Mouse (Mus musculus) frontal cortex, postnatal 14 days (tissue): ENCODE results near the gene Spg21.

Experiments used
- DNase-seq, 2 experiments: peaks; one replicate each; pipeline ENCODE4 v3.0.0; 2022; ENCODE audit warnings: low spot score in 2 of 2

Spg21 gene

GRCm38 (mm10) chr9:65460732-65461442, at the start of gene Spg21:
Spg21 (plus strand) TSS chr9:65460947.
- peak; percentile 88 to 93 for DNase-seq

DNA sequence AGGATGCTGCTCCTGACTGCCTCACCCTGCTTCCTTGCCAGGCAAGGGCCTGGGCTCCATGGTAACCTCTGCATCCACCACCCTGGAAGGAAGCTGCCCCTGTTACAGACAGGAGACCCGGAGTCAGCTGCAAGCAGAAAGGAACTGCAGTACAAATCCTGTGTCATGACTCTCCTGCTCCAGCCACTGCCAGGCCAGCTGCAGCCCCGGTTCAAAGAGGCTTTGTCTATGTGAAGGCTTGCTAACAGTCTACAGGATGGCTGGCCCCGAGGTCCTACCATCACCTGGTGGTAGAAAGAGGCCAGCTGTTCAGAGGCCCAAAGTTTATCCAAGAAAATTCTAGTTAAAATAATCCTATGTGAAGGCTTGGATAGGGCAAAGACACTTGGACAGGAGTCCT, 49.4 kb upstream of the Spg21 start:
- no peak for DNase-seq

DNA sequence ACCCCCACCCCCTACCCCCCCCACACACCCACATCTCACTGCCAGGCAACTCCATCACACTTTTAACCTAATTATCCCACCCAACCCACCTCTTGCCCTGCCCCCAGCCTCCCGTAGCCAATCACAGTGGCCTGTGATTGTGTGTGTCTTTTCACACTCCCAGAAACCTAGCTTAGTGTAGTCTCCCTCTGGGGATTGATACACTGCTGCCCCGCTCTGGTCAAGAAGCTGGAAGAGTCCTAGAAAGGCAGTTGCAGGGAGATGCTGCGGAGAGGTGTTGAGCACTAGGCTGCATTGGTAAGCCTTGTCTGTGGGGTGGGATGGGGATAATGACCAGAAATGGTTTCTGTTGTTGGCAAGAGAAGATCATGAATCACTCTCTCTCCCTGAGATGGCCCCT, 43.0 kb upstream of the Spg21 start:
- no peak for DNase-seq

DNA sequence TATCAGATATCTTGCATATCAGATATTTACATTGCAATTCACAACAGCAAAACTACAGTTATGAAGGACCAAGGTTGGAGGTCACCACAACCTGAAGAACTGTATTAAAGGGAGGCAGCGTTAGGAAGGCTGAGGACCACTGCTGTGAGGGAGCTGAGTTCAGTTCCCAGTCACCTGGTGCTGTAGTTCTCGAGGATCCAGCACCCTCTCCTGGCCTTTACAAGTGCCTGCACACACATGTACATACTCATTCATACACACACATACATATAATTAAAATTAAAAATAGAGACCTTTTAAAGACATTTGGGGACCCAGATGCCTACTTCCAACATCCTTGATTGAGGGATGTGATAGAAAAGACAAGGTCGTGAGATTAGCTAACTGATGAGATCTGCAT, 41.1 kb upstream of the Spg21 start:
- no peak for DNase-seq

DNA sequence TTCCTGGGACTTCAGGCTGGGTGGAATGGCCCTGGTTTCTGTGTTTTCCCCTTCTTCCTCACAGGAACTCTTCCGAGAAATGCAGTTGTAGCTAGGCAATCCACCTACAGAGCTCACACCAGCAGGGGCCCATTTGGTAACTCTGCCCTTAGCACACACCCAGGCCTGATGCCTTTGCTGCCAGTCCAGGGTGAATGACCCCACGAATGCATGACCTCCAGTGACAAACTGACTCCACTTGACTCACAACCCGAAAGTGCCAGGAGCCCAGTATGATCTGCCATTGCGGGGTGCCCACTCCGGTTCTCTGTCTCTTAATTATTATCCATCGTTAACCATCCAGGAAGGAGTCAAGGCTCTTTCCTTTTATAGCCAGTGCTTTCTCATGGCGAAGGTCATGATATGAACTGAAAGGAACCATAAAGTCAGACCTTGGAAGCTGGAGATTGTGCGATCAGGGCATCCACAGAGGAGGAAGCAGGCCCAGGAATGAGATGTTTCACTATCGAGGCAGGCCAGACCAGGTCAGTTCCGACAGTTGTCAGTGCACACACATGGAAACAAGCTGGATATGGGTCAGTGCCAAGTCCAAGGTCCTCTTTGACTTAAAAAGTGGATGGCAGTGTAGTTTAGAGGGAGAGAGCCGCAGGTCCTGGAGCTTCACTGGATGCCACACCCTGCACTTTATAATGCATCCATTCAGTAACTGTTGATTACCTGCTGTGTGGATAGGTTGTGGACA, 37.8 kb upstream of the Spg21 start, which contains the start of gene Slc51b:
Slc51b (minus strand) TSS at position 196 of the 742 bp plus-strand sequence.
- no peak for DNase-seq

DNA sequence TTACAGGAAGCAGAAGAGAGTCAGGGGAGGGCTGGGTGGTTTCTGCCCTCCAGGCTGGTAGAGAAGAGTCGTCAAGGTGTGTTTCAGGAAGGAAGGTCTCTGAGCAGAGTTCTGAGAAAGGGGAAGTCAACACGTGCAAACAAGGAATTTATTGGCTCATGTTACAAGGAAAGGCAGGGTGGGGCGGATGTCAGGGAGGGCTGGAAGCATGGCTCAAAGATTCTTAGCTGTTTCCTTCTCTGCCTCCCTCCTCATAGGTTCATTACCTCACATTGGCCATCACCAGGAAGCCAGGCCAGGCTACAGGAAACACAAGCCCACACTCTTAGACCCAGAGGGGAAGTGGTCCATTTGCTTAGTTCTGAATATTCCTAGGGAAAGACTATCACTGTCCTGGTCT, 36.4 kb upstream of the Spg21 start:
- DNase-seq, result no peak

DNA sequence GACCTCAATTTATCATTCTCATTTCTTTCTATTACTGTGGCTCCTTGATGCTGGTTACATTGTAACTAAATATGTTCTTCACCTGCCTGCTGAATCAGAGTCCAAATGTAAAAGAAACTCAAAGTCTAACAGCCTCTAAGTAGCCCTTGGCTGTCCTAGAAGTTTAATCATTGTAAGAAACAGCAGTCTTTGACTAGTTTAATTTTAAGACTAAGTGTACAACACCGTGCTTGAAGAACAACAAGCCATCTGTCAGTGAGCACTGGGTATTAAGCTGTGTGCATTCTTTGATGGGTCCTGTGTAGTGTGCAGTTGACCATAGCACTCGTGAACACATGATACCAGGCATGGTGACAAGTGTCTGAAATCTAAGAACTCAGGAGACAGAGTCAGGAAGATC, 33.2 kb upstream of the Spg21 start:
- no peak for DNase-seq

DNA sequence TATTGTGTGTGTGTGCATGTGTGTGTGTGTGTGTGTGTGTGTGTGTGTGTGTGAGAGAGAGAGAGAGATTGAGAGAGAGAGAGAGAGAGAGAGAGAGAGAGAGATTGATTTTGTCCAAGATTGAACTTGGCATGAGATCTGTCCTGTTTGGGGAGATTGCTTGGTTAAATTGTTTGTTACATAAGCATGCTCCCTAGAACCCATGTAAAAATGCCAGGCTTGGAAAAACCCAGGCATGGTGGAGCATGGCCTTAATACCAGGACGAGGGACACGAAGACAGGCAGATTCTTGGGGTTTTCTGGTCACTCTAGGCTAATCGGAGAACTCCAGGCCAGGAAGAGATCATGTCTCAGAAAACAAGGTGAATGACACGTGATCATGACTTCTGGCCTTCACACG, 32.7 kb upstream of the Spg21 start:
- DNase-seq, result no peak

DNA sequence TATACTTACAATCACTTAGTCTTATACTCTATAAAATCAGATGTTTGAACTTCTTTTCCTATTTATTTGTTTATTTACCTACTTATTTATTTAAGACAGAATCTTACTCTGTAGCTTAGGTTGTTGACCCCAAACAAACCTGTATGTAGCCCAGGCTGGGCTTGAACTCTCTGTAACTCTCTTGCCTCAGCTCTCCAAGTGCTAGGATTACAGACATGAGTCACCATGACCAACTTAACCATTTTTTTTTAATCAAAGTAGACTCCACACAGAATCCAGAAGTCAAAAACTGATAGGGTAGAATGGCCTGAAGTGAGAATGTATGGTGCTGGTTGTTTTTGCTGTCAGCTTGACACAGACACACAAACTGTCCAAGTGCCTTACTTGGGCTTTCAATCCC, 30.3 kb upstream of the Spg21 start:
- DNase-seq, result no peak

DNA sequence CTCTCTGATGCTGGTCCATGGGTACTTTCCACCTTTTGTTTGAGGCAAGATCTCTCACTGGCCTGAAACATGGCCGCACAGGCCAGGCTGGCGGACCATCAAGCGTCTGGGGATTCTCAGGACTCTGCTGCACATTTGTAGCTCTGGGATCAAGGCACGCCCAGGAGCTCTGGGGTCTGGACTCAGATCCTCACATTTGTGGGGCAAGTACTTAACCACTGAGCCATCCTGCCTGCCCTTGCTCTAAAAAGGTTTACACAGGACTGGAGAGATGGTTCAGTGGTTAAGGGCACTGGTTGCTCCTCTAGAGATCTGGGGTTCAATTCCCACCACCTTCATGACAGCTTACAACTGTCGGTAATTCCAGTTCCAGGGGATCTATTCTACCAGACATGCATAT, 29.8 kb upstream of the Spg21 start:
- no peak for DNase-seq

GRCm38 (mm10) chr9:65432236-65432635, 28.5 kb upstream of the Spg21 start:
- peak; percentile 73 to 89 for DNase-seq

- peak; percentile 17 to 27 for DNase-seq
Measured at GRCm38 (mm10) chr9:65434140-65434539, 26.6 kb upstream of the Spg21 start.

DNA sequence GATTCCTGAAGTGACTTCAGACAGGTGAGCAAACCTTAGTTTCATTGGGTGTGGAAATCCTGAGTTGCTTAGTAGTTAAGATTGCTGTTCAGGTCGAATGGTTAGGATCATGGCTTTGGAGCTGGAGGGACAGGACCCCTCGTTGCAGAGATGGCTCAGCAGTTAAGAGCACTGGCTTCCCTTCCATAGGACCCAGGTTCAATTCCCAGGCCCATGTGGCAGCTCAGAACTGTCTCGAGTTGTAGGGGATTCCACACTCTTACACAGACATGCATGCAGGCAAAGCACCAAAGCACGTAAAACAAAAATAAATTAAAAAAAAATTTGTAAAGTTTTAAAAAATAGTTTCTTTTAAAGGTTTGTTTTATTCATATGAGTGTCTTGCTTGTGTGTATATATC, 25.5 kb upstream of the Spg21 start:
- no peak for DNase-seq

GRCm38 (mm10) chr9:65435671-65436301, 25.0 kb upstream of the Spg21 start, which contains the start of gene Mtfmt:
Mtfmt (plus strand) TSS chr9:65435782.
- DNase-seq, result peak; percentile 80 to 82

DNA sequence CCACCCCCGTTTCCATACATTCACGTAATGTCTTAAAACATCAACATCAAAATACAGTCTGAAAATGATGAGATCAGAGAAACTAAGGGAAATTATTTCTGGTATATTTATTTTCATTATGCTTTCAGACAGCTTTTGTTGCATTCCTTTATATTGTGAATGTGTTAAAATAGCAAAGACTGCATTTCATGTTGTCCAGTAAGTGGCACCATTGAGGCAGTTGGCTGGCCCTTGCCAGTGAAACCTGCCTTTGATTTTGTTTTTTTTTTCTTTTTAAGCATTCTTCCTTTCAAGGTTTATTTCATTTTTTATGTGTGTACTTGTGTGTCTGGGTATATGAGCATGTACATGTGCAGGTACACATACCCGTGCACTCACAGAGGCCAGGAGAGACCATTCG, 16.1 kb upstream of the Spg21 start:
- DNase-seq, result no peak

DNA sequence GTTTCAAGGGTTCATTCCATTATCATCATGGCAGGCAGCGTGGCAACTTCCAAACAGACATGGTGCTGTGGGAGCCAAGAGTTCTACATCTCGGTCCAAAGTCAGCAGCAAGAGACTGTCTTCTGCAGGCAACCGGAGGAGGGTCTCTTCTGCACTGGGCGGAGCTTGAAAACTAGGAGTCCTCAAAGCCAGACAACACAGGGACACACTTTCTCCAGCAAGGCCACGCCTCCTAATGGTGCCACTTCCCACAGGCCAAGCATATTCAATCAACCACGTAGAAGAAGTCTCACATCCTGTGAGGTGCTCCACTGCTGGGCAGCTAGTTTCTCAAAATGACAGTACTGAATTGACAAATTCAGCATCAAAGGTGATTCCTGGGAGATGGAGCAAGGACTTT, 12.8 kb upstream of the Spg21 start:
- DNase-seq, result no peak

DNA sequence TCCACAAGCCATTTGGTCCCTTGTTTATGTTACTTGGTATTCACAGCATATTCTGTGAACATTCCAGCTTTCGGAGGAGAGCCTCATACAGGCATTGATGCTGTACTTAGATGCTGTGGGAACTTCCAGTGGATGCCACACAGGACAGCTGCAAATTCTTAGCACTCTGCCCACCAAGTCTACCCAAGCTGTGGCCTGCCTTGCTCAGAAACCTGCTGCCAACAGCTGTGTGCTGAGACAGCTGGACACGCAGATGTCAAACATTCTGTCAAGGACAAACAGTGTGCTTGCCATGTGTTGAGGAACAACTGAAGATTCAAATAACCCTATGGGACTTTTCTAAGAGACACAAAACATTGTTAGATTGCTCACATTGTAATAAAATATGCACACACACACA, 1.8 kb upstream of the Spg21 start:
- DNase-seq, result no peak

GRCm38 (mm10) chr9:65460198-65460597, 549 bp upstream of the Spg21 start:
- no peak for DNase-seq

DNA sequence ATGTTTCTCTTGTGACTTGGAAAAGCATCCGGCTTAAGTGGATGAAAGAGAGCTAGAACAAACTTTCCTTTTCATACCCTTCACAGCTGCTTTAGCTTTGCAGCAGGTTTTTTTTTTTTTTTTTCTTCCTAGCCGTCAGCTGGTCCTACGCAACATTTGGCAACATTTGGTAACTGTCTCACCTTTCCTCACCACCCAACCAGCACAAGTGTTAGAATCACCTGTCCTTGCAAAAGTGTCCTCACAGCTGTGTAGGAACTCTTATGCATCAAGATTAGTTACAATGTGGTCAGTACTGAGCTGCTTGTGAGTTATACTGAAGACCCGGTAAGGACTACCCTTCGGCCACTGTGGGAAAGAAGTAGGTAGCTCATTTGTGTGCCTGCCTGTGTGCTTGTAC, 1.8 kb downstream of the Spg21 start:
- no peak for DNase-seq

DNA sequence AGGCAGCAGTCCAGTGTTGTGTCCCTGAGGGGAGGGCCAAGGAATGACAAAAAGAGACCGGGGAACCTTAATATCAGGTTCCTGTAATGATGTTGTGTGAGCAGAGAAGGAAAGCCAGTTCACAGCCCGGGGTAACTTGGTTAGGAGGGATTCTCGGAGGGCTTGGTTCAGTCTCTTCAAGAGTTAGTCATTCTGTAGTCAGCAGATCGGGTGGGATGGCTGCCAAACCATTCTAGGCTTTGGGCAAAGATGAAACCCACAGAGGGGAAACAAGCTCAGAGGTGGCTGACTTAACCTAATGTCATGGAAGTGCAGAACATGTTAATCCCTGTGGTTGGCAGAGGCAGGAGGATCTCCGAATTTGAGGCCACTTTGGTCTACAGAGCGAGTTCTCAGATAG, 3.4 kb downstream of the Spg21 start:
- peak in 1 of 2 experiments; percentile 9 for DNase-seq

- DNase-seq, result no peak
Measured at GRCm38 (mm10) chr9:65465241-65465640, 4.5 kb downstream of the Spg21 start.

- DNase-seq, result no peak
Measured at GRCm38 (mm10) chr9:65467686-65468085, 6.9 kb downstream of the Spg21 start.

GRCm38 (mm10) chr9:65472769-65473168, 12.0 kb downstream of the Spg21 start:
- DNase-seq, result no peak
